Mouse (Mus musculus): ENCODE measurements around the gene Mpo.

Gene Mpo

DNA sequence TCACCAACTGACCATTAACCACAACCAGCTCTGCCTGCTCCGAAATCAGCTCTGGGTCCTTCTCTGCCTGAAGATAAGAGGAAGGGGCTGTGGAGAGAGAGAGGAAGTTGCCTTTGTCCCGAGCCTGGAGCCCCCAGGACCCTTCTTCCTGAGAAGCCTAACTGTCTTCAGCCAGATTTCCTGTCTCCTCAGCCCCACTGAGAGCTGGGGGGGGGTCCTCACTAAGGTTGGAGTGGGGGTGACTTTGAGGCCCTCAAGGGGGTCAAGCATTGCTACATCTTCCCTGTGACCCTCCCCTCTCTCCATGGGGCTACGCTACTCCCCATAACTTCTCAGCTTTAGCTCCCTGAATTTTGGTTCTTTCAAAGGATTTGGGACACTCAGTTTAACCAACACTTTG lies at the start of gene Mpo:
TSS of gene Mpo (plus strand) at position 122 of the 400 bp plus-strand sequence.
- DNase-seq (ENCODE audit: low read depth in 1 of 2, low spot score in 2 of 2), result no peak

- DNase-seq (ENCODE audit: low read depth in 1 of 2, low spot score in 2 of 2), result no peak
These were observed 49.7 kb upstream of the Mpo start for GRCm38 (mm10) chr11:87743691-87744090.

DNA sequence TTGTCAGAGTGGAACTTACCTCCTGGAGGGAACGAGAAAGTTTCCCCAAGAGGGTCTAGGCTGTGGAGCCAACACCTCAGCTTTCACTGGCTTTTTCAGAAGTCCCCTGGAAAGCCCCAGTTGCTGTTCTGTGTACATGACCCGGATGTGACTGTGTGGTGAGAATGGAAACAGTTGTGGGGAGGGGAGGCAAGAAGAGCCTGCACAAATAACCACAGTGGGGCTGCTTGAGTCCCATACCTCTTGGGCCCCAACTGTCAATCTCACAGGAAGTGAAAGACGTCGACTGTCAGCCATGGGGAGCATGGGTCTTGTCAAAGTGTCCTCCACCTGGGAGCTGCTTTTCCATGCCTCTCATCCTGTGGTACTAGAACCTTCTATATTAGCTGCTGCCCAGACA lies 48.4 kb upstream of the Mpo start:
- DNase-seq (ENCODE audit: low read depth in 1 of 2, low spot score in 2 of 2), result no peak

DNA sequence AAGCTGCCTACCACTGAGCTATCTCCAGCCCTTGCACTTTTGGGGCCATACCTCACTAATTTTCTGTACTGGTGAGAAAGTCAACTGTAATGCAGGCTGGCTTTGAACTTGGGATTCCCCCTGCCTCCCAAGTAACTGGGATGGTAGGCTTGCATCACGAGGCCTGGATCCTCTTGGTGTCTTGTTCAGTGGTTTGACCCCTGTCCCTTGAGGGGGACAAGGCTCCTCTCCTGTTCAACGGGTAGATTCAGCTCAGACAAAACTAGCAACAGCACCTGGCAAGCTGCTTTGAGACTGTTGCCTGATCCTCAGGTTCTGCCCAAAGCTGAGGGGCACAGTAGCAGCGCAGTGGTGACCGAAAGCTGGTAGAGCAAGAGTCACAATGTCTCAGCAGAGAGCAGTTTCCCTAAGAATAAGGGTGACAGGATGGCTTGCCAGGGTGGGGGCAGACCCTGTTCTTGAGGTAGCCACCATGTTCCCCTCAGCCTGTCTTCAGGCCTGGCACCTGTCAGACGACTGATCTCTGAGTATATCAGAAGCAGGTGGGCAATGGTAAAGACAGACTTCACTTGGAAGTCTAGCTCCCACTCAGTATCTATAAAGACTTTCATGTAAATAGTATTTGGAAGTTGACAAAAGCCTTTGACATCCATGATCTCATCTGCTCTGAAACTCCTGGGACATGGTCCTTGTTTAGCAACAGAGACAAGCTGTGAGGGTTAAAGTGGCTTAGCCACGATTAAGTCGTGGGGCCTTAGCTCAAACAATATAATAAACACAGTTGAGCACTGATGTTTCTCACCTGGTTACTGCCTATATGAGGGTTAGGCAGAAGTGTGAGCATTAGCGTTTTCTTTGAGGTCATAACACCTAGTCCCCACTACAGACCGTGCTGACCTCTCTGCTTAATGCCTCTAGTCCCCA lies 47.5 kb upstream of the Mpo start:
- no peak for DNase-seq (ENCODE audit: low read depth in 1 of 2, low spot score in 2 of 2)

DNA sequence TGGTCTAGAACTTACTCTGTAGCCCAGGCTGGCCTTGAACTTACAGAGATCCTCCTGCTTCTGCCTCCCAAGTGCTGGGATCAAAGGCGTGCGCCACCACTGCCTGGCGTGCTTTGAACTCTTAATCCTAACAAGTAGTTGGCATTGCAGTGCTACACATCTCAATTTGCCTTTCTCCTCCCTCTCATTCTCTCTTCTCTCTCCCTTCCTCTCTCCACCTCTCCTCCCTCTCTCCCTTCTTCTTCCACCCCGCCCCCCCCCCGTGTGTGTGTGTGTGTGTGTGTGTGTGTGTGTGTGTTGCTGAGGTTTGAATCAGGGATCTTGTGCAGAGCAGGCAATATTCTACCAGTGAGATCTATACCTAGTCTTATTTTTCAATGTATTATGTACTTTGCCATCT lies 46.1 kb upstream of the Mpo start:
- no peak for DNase-seq (ENCODE audit: low read depth in 1 of 2, low spot score in 2 of 2)

GRCm38 (mm10) chr11:87747716-87748115 lies 45.7 kb upstream of the Mpo start:
- DNase-seq (ENCODE audit: low read depth in 1 of 2, low spot score in 2 of 2), result no peak

- peak in 1 of 2 experiments; percentile 74 for DNase-seq (ENCODE audit: low read depth in 1 of 2, low spot score in 2 of 2)
These were observed 45.0 kb upstream of the Mpo start for GRCm38 (mm10) chr11:87748132-87749119.

GRCm38 (mm10) chr11:87749192-87750042 lies 44.0 kb upstream of the Mpo start:
- DNase-seq (ENCODE audit: low read depth in 1 of 2, low spot score in 2 of 2), result peak; percentile 92

GRCm38 (mm10) chr11:87750043-87750421 lies 43.3 kb upstream of the Mpo start:
- peak in 1 of 2 experiments; percentile 62 for DNase-seq (ENCODE audit: low read depth in 1 of 2, low spot score in 2 of 2)

- no peak for DNase-seq (ENCODE audit: low read depth in 1 of 2, low spot score in 2 of 2)
These were observed 42.9 kb upstream of the Mpo start for GRCm38 (mm10) chr11:87750521-87750920.

- no peak for DNase-seq (ENCODE audit: low read depth in 1 of 2, low spot score in 2 of 2)
These were observed 42.4 kb upstream of the Mpo start for GRCm38 (mm10) chr11:87751031-87751430.

DNA sequence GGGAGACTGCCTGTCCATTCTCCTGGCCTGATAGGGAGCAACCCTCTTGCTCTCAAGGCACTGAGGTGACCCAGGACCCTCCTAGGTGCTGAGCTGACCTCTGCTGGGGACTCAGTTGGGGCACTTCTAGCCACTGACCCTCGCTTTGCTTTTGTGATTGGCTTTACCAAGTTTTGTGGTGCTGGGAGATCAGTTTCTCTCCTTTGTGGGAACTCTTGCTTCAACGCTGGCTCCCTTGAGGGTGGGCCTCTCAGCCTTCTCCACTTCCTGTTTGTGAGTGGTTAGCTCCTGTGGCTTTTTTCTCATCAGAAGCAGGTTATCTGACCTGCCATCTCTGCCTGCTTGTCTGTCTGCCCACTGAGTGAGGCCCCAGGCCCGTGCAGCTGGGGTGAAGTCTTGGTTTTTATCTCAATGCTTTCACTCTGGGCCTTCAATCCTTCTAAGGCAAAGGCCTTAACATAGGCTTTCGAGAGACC lies 41.9 kb upstream of the Mpo start:
- peak in 1 of 2 experiments; percentile 58 for DNase-seq (ENCODE audit: low read depth in 1 of 2, low spot score in 2 of 2)

DNA sequence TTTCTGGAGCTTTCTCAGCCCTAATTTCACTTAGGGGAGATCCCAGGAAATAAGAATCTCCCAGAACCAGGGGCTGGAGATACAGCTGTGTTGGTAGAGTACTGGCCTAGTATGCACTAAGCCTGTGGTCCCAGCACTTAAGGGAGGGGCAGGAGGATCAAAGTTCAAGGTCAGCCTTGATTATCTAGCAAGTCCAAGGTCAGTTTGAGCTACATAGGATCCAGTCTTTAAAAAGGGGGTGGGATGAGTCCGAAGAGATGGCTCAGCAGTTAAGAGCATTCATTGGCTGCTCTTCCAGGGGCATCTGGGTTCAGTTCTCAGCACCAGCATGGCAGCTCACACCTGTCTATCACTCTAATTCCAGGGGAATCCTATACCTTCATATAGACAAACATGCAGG lies 41.1 kb upstream of the Mpo start:
- DNase-seq (ENCODE audit: low read depth in 1 of 2, low spot score in 2 of 2), result no peak

- DNase-seq (ENCODE audit: low read depth in 1 of 2, low spot score in 2 of 2), result no peak
These were observed 40.1 kb upstream of the Mpo start for GRCm38 (mm10) chr11:87753255-87753654.

DNA sequence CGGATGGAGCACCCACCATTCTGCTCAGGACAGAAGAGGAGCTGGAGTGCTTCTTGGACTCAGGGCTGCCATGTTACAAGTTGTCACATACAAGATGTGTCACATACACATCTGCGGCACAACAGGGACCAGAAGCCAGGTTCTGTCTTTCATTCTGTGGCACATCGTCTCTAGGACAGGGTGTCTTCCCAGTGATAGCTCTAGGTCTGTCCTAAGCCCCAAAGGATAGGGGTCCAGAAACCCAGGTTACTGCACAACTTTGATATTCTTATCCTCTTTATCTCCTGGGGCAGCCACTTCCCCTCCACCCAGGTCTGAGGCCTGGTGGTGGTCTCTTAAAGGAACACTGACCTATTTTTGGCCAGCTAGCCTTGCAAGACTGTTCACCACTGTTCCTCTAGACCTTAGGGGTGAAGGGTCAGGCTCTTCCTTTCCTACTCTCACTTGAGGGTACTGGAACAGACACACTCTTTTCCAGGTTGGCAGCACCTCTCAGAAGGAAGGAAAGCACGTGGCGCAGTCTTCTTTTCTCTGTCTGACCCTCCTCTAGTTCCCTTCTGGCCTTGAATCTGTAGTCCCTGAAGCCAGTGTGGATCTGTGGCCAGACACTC lies 39.4 kb upstream of the Mpo start:
- DNase-seq (ENCODE audit: low read depth in 1 of 2, low spot score in 2 of 2), result no peak

GRCm38 (mm10) chr11:87754603-87755002 lies 38.8 kb upstream of the Mpo start:
- no peak for DNase-seq (ENCODE audit: low read depth in 1 of 2, low spot score in 2 of 2)

- peak; percentile 86 to 94 for DNase-seq (ENCODE audit: low read depth in 1 of 2, low spot score in 2 of 2)
These were observed 37.9 kb upstream of the Mpo start for GRCm38 (mm10) chr11:87755360-87756017.

GRCm38 (mm10) chr11:87756251-87756820 lies 37.0 kb upstream of the Mpo start:
- DNase-seq (ENCODE audit: low read depth in 1 of 2, low spot score in 2 of 2), result peak in 1 of 2 experiments; percentile 85

All from monocyte, adult 2 months (primary cell).